Mouse (Mus musculus) forebrain, postnatal 0 days (tissue): ENCODE results near the gene Sapcd1. TPM values are rescaled to one million over a fixed set of nuclear protein-coding genes. Genes with fewer than 3 reads are reported as not detected.

Experiments
- ATAC-seq: fragments of 200-750 bp; cut with Nextera tagmentation; 2 replicates; pipeline ENCODE4 v1.8.0; 2017; ENCODE audit warnings: mild to moderate bottlenecking, moderate library complexity
- DNase-seq: peaks from one replicate; pipeline ENCODE4 v3.0.0-alpha.2; 2015
- H3K27ac ChIP-seq: fragments of 300-500 bp; sonication (generic); 2 replicates; pipeline ENCODE4 v1.5.1; 2014; ENCODE audit warnings: low read depth, mild to moderate bottlenecking, antibody characterized with exemption, low read length, moderate library complexity, mixed read lengths
- H3K27me3 ChIP-seq: fragments of 300-500 bp; sonication (generic); 2 replicates; pipeline ENCODE4 v1.6.1; 2014; ENCODE audit warnings: mild to moderate bottlenecking, low read length, mixed read lengths; ENCODE audit not compliant: insufficient read depth
- H3K36me3 ChIP-seq: fragments of 300-500 bp; sonication (generic); 2 replicates; pipeline ENCODE4 v1.6.1; 2014; ENCODE audit warnings: mild to moderate bottlenecking, moderate library complexity; ENCODE audit not compliant: insufficient read depth
- H3K4me1 ChIP-seq: fragments of 300-500 bp; sonication (generic); 2 replicates; pipeline ENCODE4 v1.6.1; 2014; ENCODE audit warnings: antibody characterized with exemption; ENCODE audit not compliant: insufficient read depth
- H3K4me2 ChIP-seq: fragments of 300-500 bp; sonication (generic); 2 replicates; pipeline ENCODE4 v1.6.1; 2014; ENCODE audit warnings: low read depth, mild to moderate bottlenecking, moderate library complexity
- H3K4me3 ChIP-seq: fragments of 300-500 bp; sonication (generic); 2 replicates; pipeline ENCODE4 v1.5.1; 2014; ENCODE audit warnings: low read depth, low read length, mixed read lengths
- H3K9ac ChIP-seq: fragments of 300-500 bp; sonication (generic); 2 replicates; pipeline ENCODE4 v1.6.1; 2014; ENCODE audit warnings: mild to moderate bottlenecking
- H3K9me3 ChIP-seq: fragments of 300-500 bp; sonication (generic); 2 replicates; pipeline ENCODE4 v1.6.1; 2016; ENCODE audit warnings: low read length
- CTCF ChIP-seq: sonication (generic); IDR thresholded peaks from 2 replicates; pipeline ENCODE4 v1.5.1; 2016; ENCODE audit warnings: antibody characterized with exemption, control low read depth, low read depth
- WGBS: fragments of 180-500 bp; shearing (Covaris S2); extraction: QIAGEN DNeasy Blood & Tissue Kit; methylation state at CpG from one replicate; pipeline ENCODE4 v1.1.7; 2014; 5-methylcytosine and 5-hydroxymethylcytosine counted together
- polyA plus RNA-seq: library from polyadenylated mRNA; unstranded; fragments of >200 nt; fragmentation: Nextera tagmentation; extraction: Ambion mirVana; gene quantifications from 2 replicates; pipeline ENCODE4 v1.2.1, GENCODE M21; 2015
- total RNA-seq: library from RNA; depleted of rRNA; stranded (reverse); fragments of >200 nt; gene quantifications from 2 replicates; pipeline ENCODE4 v1.2.3, GENCODE M21; 2014

Sapcd1 gene
- total and polyA plus RNA-seq, 2 experiments from 2014 or later = 1.6 to 2.7 TPM

DNA sequence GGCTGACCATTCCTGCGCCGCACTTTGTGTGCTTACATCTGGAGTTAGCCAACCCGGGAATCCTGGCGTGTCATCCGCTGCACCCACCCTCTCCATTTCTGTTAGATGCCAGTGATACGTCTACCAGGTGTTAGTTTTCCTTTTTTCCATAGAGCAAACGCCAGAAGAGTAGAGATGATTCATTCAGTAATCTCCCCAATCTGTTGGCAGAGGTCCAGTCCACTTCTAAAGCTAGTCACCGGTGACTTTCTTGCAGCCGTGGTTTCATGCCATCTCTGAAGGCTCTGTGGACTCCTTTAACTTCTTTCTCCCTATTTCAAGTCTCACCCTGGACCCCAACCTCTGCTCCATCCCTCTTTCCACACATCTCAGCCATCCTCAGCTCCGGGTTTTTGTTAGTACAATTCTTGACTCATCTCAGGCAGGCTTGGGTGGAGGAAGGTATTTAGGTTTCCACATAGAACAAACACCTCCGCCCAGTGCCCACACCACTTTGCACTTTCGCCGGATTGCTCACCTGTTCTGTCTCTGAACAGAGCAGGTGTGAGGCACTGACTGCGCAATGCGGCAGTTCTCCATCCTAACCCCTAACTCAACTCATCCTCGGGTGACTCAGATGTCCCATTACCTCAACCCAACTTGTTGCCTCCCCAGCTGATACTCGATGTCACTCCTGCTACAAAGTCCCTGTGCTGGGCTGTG lies 40.5 kb upstream of the Sapcd1 start:
- Histone ChIP-seq H3K4me1 (0 out of 2 replicates have a peak, but pooled peaks cover 8% of the 10 kb centered on the region), H3K9ac (no peak overlapping the region), H3K27me3 (peaks cover 4% of the 10 kb centered on the region), H3K4me2 (no peak overlapping the region), H3K27ac (no peak overlapping the region), H3K4me3 (no peak overlapping the region), H3K36me3 (no peaks in the 10 kb centered on the region), H3K9me3 (no peaks in the 10 kb centered on the region)
- TF ChIP-seq CTCF = no peak
- DNase-seq (no peak), ATAC-seq (no peak)
- WGBS = 83% methylated on average over 17 of the region's 17 CpGs

GRCm38 (mm10) chr17:35066084-35066483 lies 38.3 kb upstream of the Sapcd1 start, which contains the start of gene Mpig6b:
Gene Mpig6b (minus strand): TSS chr17:35066184.
- peaks cover 8% of the 10 kb centered on the region for H3K36me3 ChIP-seq
- ATAC-seq = no peak
- H3K27me3 ChIP-seq = peaks cover 4% of the 10 kb centered on the region
- no peak within 1 kb of the TSS for H3K27ac ChIP-seq
- H3K9me3 ChIP-seq = no peaks in the 10 kb centered on the region
- peak within 1 kb of the TSS; percentile 9 for H3K4me3 ChIP-seq
- no peak for TF ChIP-seq CTCF
- H3K4me2 ChIP-seq = peak within 1 kb of the TSS; percentile 31
- 48% methylated on average over 10 of the region's 10 CpGs for WGBS
- no peak for DNase-seq
- 0 out of 2 replicates have a peak, but pooled peaks cover 8% of the 10 kb centered on the region for H3K4me1 ChIP-seq
- no peak within 1 kb of the TSS; the same call in 1 of the 2 replicates for H3K9ac ChIP-seq

- no peak for TF ChIP-seq CTCF
- WGBS = 5% methylated on average over 48 of the region's 48 CpGs
- Histone ChIP-seq H3K4me1 (peaks cover 14% of the 10 kb centered on the region; the same call in 1 of the 2 replicates), H3K4me2 (peak within 1 kb of the TSS; percentile 31), H3K27me3 (peaks cover 4% of the 10 kb centered on the region), H3K9me3 (no peaks in the 10 kb centered on the region), H3K36me3 (peaks cover 12% of the 10 kb centered on the region), H3K4me3 (peak within 1 kb of the TSS; percentile 9), H3K27ac (no peak within 1 kb of the TSS), H3K9ac (no peak within 1 kb of the TSS; the same call in 1 of the 2 replicates)
- DNase-seq = no peak
- ATAC-seq = no peak
These were observed 37.4 kb upstream of the Sapcd1 start, which contains the start of gene Ly6g6c for GRCm38 (mm10) chr17:35064951-35065947. Gene Ly6g6c (plus strand): TSS chr17:35065388.

DNA sequence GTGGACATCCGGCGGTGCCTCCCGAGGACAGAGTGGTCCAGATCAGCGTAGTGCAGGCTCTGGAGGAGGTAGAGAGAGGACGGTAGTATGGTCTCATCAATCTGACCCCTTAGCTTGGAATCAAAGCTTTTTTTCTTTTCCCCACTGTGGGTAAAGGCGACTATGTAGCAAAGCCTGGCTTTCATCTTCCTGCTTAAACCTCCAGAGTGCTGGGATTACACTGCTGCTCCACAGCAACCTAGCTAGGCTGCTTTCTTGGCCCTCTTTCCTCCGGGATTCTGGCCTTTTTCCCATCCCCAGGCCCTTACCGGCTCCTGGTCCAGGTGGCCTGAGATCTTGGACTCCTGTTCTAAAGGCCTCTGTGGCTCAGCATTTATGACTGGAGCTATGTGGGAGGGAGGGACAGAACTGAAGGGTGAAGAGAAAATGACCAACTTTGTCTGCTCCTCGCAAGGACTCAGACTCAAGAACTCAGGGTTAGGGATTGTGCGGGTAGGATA lies 36.6 kb upstream of the Sapcd1 start:
- H3K4me1 ChIP-seq = peaks cover 16% of the 10 kb centered on the region; the same call in 1 of the 2 replicates
- no peak overlapping the region for H3K4me2 ChIP-seq
- no peak overlapping the region for H3K4me3 ChIP-seq
- peaks cover 4% of the 10 kb centered on the region for H3K27me3 ChIP-seq
- ATAC-seq (no peak), DNase-seq (no peak)
- no peak for TF ChIP-seq CTCF
- WGBS = 39% methylated on average over 10 of the region's 10 CpGs
- no peak overlapping the region for H3K9ac ChIP-seq
- H3K9me3 ChIP-seq = no peaks in the 10 kb centered on the region
- H3K27ac ChIP-seq = no peak overlapping the region
- H3K36me3 ChIP-seq = peaks cover 12% of the 10 kb centered on the region

- ATAC-seq (no peak), DNase-seq (no peak)
- TF ChIP-seq CTCF = no peak
- Histone ChIP-seq H3K27me3 (peaks cover 4% of the 10 kb centered on the region), H3K4me1 (peaks cover 16% of the 10 kb centered on the region; the same call in 1 of the 2 replicates), H3K36me3 (peaks cover 12% of the 10 kb centered on the region), H3K9ac (no peak overlapping the region), H3K27ac (no peak overlapping the region), H3K9me3 (no peaks in the 10 kb centered on the region), H3K4me3 (no peak overlapping the region), H3K4me2 (no peak overlapping the region)
- 87% methylated on average over 3 of the region's 3 CpGs for WGBS
These were observed 35.6 kb upstream of the Sapcd1 start for GRCm38 (mm10) chr17:35063466-35063865.

DNA sequence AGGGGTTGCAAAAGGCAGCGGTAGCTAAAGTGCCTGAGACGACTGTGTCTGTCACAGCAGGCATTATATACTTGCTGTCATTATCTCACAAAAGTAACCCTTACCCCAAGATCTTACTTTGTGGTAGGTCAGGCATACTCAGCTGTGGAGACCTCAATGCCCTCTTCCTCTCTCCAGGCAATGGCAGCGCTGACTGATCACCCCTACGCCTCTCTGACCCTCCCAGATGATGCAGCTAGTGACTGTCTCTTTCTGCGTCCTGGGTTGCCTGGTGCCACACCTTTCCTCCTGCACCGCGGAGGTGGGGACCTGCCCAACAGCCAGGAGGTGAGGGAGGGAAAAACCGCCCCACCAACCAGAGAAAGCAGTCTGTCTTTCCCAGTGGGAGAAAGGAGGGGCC lies 33.5 kb upstream of the Sapcd1 start:
- Histone ChIP-seq H3K4me2 (no peak overlapping the region), H3K36me3 (peaks cover 12% of the 10 kb centered on the region), H3K9ac (no peak overlapping the region), H3K4me3 (no peak overlapping the region), H3K27ac (no peak overlapping the region), H3K27me3 (peaks cover 4% of the 10 kb centered on the region), H3K9me3 (no peaks in the 10 kb centered on the region), H3K4me1 (peaks cover 16% of the 10 kb centered on the region; the same call in 1 of the 2 replicates)
- WGBS = 84% methylated on average over 8 of the region's 8 CpGs
- no peak for DNase-seq
- no peak for TF ChIP-seq CTCF
- ATAC-seq = no peak
